Mouse (Mus musculus): ENCODE measurements around the gene Mvb12b.
A peak's percentile ranks its signal among the peaks of the same experiment; 100 is the strongest.

Gene Mvb12b

DNA sequence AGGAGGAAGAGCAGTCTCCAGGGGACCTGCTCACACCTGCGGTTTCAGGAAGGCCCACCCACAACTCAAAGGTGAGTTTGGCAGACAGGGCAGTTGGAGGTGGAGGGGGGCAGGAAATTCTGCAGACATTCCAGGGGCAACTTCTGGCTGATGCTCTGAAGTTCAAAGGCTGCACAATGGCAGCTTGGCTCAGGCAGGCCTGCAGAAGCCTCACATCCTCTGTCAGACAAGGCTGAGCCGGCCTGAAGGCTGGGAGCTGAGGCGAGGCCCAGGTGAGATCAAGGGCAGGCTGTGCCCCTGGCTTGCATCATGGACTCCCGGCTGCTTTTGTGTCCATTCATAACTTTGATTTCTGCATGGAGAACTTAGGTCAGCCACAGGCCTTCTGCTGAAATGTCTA, 41.1 kb downstream of the Mvb12b start:
- peak in 1 of 2 experiments; percentile 49 for DNase-seq

DNA sequence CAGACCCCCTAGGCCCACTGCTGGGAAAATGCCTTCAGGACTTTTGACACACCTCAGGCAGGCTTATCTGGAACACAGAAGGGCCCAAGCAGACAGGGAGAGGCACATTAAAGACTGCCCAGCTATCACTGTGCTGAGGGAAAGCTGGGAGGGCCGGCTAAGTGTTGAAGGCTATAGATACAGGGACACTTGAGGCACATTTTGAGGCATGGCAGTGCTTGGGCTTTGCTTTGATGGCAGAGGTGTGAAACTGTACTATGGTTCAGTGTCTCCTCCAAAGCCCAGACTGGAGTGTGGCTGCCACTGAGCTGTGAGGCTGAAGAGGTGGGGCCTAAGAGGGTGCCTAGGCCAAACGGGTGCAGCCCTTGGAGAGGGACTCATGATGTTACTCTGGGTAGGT, 44.1 kb downstream of the Mvb12b start:
- DNase-seq = peak in 1 of 2 experiments; percentile 2

DNA sequence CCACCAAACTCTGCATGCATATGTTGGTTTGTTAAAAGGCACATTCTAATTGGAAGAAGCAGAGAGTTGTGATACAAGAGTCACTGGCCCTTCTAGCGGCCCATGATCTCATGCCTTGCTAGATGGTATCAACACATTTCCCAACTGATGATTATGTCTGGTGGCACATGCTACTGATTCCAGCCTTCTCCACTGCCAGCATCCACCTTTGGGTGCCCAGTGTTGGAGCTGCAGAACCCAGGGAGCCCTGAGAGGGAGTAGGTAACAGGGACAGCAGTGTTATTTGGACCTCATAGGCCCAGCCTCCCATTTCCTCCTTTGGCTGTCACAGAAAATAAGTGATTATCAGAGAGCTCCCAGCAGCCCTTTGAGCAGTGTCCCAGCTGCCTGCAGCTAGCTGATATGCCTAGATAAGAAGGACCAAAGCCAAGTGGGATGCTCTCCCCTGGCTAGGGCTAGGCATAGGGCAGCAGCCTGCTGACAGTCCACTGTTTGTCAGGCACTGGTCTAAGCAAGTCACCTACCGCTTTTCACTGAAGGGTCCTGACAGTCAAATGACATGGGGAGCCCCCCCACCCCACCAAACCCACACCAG, 44.7 kb downstream of the Mvb12b start:
- peak in 1 of 2 experiments; percentile 1 for DNase-seq

DNA sequence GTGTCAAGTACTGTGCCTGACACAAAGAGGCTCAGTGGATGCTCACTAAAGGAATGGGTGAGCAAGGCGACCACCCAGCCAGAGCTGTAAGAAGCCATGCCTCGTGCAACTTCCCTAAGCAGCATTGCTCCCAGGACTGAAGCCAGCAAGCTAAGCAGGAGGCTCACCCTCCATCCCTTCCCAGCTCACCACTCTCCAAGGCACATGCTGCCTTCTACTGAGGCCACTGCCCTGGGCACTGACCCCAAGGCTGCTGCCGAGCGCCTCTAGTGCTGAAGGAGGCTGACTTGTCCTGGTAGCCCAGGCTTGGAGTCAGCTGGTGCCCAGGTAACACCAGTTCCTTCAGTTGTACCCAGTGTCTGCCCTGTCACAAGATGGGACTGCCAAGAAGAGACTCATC, 45.8 kb downstream of the Mvb12b start:
- DNase-seq = peak in 1 of 2 experiments; percentile 4

DNA sequence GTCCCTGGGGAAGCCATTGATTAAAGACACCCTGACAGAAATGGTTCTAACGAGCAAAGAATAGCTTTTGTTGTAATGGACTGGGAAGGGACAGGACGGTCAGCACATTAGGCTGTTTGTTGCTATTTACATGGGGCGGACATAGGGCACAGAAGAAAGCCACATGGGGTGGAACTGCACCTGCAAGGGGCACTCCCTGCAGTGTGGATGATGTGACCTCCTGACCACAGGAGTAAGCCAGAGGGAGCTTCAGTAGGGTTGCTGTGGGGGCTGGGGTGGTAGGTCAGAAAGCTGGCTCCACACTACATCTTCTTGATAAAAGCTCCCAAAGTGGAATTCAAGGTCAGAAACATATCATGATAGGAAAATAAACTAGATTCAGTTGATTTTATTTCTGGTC, 47.3 kb downstream of the Mvb12b start:
- no peak for DNase-seq

DNA sequence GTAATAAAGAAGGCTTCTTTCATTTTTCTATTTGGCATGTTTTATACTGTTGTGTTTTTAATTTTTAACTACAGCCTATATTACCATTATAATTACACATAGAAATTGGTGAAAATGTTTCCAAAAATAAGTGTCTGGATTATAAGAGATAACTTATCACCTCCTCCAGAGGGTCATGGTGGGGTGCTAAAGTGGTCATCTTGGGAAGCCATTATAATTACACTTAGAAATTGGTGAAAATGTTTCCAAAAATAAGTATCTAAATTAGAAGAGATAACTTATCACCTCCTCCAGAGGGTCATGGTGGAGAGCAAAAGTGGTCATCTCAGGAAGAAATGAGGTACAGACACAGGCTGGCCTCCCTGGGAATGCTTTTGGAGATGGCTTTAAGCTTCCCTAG, 48.5 kb downstream of the Mvb12b start:
- no peak for DNase-seq

DNA sequence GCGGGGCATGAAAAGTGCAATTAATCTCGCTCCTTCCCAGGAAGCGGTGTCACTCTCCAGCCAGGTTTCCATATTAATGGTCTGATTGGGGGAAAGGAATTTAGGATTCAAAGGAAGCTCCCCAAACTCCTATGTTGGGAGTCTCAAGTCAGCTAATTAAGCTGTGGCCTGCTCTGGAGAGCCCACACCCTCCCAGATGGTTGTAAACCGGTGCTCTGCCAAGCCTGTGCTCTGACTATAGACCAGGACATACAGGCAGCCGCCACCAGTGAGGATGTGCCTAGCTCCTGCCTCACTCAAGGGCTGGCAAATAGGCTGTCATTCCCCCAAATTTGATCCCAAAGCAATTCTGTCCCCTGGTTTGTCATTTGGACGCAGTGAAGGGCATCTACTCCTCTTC, 50.4 kb downstream of the Mvb12b start:
- DNase-seq = peak in 1 of 2 experiments; percentile 1

DNA sequence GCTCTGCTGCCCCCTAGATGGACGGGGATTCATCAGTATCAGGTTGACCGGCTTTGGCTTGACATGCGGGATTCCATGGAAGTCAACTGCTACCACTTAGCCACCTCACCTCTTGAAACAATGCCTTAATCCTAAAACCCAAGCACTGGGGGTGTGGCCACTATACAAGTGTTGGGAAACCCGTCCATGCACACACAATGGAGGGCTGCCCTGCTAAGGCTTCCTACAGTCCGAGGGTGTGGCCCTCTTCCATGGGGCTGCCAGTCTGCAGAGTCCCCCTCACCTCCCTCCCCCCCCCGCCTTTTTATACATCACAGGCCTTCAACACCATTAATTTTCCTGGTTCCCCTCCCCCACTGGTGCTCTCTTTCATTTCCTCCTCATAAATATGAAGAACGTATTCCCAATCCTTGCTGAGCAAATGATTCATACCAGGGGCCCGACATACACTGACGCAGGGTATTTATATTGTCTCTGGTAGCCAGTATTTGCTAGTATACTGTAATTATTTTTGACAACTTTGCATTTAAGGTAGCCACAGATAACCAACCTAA, 51.0 kb downstream of the Mvb12b start:
- DNase-seq = peak in 1 of 2 experiments; percentile 3

DNA sequence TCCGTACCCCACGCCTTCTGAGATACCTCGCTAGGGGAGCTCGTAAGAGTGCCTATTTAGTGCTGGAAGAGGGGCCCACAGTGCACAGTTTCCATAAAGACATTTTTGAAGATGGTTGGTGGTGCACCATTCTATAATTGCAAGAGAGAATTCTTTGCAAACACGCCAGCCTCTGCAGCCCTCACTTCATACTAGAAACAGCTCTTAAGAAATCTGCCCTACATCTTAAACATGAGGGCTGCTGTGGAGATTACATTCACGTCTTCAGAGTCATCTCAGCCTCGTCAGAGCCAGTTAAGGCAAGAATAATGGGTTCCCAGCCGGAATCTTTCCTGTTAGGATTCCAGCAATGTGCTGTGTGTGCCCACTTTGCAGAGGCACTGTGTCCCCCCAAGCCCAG, 52.7 kb downstream of the Mvb12b start:
- DNase-seq = no peak

GRCm38 (mm10) chr2:33833902-33834301, 53.8 kb downstream of the Mvb12b start:
- DNase-seq = no peak

DNA sequence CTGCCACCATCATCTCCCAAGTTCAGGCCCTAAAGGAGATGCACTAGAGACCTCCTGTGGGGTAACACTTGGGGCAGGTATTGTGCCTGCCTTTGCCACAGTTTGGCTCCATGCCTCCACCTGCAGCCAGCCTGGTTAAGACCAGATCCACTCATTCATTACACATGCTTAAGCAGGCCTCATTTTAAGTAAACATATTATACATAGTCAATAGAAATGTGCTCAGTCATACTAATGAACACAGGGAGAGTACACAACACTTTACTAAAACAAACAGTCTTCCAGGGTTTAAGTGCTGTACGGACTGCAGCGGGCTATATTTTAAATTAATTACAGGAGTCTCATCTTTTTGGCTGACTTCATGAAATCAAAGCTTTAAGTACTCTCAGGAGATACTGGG, 57.9 kb downstream of the Mvb12b start:
- no peak for DNase-seq

- no peak for DNase-seq
These were observed 61.0 kb downstream of the Mvb12b start for GRCm38 (mm10) chr2:33826777-33827176.

DNA sequence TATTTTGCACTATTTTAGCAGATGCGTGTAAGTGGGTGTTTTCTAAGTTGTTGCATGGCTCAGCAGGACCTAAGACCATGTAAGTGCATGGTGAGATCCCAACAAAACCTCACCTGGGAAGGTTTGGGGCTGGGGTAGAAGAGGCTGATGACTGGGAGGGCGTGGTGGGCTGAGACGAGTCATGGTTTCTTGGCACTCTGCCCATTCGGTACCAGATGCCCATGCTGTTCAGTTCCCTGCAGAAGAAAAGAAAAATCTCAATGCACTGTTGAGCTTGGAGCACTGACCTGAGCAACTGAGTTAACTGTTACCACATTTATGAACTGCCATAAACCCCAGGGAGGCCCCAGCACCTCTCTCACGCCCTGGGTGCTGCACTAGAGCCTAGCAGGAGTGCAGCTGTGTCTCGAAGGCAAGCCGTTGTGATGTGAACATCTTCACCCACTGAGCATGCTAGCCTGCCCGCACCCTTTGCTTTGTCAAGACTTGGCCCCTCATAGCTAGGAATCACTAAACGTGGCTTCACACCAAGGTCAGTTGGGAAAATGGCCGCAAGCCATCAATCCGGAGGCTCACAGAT, 62.7 kb downstream of the Mvb12b start:
- DNase-seq = no peak

DNA sequence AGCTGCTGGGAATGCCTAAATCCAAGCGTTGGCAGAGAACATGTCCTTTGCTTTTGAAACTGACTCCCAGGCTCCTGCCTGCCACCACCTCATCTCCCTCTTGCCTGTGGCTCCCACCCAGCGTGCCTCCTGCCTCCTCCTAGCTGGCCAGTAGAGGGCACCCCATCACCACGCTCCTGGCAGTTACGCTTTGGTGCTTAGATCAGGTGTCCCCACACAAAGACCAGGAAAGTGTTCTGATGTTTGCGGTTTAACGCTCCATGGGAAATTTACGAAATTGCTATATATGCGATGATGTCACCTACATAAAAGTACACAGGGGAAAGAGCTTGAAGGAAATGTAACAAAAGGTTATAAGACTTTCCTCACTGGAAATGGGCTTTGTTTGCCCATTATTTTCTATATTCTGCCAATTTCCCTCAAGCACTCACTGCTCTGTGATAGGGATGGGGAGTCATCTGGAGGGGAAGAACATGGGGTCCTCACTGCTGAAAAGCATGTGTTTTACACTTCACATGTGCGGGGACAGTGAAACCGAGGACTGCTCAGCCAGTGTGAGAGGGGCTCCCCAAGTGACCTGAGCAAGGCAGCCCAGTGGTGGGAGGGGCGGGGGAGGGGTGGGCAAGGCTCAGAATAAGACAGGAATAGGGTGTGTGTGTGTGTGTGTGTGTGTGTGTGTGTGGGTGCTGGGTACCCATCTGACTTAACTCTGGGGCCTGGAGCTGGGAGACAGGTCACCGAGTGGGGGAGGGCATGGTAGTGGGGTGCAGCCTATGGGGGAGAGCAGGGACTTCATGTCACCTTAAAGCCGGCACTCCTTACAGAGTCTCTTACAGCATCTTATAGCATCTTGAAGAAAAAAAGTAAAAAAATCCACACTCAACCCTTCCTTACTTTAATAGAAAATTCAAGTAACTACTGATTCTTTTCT, 65.8 kb downstream of the Mvb12b start:
- peak; percentile 93 to 94 for DNase-seq

- DNase-seq = no peak
These were observed 67.3 kb downstream of the Mvb12b start for GRCm38 (mm10) chr2:33820450-33820849.

DNA sequence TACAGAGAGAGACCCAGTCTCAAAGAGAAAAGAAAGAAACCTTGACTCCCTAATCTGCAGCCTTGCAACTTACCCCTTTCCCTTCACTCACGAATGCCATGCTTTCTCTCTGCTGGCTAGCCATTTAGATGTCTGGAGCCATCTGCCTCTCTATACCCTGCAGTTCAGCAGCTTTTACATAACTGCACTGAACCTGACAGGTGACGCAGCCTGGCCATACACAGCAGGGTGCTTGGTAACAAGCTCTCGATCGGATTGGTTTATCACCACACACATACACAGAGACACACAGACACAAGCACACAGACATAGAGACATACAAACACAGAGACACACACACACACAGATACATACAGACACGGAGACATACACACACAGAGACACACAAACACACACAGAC, 67.7 kb downstream of the Mvb12b start:
- no peak for DNase-seq

DNA sequence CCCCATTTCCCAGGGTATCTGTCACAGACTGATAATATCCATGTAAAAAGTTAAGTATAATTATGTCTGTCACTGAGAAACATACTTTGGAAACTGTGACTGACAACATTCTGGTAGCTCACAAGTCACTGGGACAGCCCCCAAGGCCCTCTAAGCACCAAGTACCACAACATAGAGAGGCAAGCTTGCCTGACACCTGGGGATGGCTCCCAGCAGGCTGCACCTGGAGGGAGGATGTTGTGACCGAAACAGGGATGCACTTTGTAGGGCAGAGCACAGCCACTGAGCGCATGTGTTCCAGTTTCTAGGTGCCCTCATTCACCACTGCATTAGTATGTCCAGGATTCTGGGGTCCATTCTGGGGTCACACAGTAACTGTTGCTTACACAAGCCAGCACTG, 69.4 kb downstream of the Mvb12b start:
- DNase-seq = peak; percentile 58 to 83

DNA sequence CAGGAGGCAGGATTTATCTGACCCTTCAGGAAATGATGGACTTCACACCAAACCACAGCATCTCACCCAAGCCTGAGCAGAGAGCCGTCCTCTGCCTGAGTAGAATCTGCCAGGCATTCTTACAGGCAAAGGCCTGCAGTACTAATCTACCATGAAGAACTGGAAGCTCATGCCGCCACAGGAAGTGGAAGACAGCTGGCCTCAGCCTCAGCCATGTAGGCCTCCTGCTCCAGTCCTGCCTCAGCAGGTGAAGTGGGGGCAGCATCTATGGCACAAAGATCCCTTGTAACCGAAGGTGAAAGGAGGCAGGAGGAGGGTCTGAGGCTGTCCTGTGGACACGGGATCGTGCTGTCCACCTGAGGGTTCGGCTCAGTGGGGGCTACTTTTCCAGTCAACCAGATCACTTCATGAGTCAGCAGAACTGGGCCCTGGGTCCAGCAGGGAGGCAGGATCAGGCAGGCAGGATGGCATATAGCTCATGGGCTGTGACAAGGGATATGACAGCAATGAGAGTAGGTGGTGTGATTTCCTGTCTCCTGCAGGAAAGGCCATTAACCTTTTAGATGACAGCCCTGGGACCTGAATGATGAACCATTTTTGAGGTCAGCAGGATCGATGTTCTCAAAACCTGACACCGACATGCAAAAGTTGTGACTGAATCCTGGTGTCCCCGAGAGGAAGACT, 69.9 kb downstream of the Mvb12b start:
- peak; percentile 54 to 72 for DNase-seq

DNA sequence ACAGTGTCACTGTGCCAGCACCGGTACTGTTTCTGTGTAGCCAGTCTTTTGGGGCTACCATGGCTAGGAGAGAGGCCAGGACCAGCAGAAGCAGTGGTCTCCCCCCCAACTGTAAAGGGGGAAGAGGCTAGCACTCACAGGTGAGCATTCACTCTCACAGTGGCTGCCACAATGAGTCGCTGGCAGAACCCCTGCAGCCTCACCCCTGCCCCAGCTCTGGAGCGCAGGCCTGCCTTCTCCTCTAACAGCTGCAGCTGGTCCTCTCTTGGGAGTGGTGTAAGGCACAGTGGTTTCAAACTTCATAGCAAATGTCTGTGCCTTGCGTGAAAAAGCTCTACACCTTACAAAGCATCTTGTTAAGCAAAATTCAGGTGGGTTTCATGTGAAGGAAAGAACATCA, 70.7 kb downstream of the Mvb12b start:
- DNase-seq = peak; percentile 82 to 92

DNA sequence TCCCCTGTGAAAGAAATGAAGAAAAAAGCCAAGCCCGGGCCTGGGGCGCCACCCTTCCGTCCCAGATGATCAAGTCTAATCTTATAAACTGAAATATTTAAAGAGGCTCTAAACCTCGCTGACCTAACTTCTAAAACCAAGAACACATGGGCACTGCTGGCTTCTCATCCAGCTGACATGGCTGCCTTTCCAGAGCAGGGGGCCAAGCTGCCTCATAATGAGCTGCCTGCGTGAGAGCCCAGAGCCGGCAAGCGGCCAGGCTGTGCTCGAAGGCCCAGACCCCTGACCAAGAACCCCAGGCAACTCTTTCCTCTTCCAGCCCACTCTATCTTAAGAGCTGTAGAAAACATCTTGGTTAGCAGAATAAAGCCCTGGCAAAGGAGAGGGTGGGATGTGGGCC, 73.2 kb downstream of the Mvb12b start:
- DNase-seq = no peak

- DNase-seq = no peak
These were observed 74.1 kb downstream of the Mvb12b start for GRCm38 (mm10) chr2:33813501-33814240.

- DNase-seq = no peak
These were observed 74.8 kb downstream of the Mvb12b start for GRCm38 (mm10) chr2:33812980-33813379.

Measured in thymus, postnatal 36 days (tissue).